Mouse (Mus musculus): ENCODE results near the gene Gm16405.
"Not testable (repeated sequence)": the region's sequence is repeated elsewhere in the genome, so short reads cannot be mapped to it uniquely, and the experiment has no call there.

The Gm16405 gene

DNA sequence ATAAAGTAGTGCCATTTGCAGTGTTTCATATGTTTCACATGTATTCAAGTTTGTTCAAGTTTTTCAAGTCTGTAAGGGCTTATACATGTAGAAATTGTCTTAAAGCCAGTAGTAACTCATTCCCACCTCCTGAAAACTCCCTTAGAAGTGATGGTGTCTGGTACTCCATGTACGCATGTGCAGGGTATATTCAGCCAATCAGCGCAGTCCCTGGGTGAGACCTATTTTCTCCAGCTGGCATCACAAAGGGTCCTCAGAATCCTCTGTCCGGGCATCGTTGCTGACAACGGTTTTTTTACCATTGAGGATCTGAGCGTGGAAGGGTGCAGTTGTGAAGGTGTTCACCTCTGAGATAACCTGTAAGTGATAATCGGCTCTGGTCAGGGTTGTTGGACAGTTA is at the start of gene Gm16405:
Gm16405 (plus strand) TSS at position 301 of the 400 bp plus-strand sequence.
- not testable (repeated sequence) for DNase-seq (ENCODE audit: low spot score)

Data from layer of hippocampus, adult 9-10 months (tissue).